ENCODE assay signal across 12 mouse cellular contexts in genomic region chr2:128156557-128157412, GRCm38 (mm10). TPM values are rescaled to one million over a fixed set of nuclear protein-coding genes. Genes with fewer than 3 reads are reported as not detected.
DNase-seq lines count a peak whose midpoint lies in the region; ATAC-seq and TF ChIP-seq lines count a peak whose summit lies in the region.
"Had no signal": no experiment of that assay in that cellular context is flagged by ENCODE, and none has a peak within 500 bp of the region (broad histone marks: within the 10 kb centered on the region; RNA-seq: fewer than 3 reads in every experiment).

No protein-coding gene starts in this region.

- peak; percentile 59 for TF ChIP-seq EP300 in liver, embryonic 14.5 days (IDR thresholded peaks at IDR 0.05; ENCODE audit: low read depth)

- H3K27me3 ChIP-seq in limb, embryonic 12.5 days = no peaks in the 10 kb centered on the region
- no peaks in the 10 kb centered on the region for H3K27me3 ChIP-seq in limb, embryonic 10.5 days (ENCODE audit: low read depth, poor library complexity, severe bottlenecking)
- no peaks in the 10 kb centered on the region for H3K27me3 ChIP-seq in embryonic facial prominence, embryonic 15.5 days
- H3K27me3 ChIP-seq in liver, embryonic 14.5 days (ENCODE audit: control insufficient read depth, insufficient read depth, low read length) = no peaks in the 10 kb centered on the region
- H3K27me3 ChIP-seq: Patski had no signal

- no peak overlapping the region for H3K4me3 ChIP-seq in limb, embryonic 12.5 days (replicated peaks)
- no peak overlapping the region for H3K4me3 ChIP-seq in limb, embryonic 10.5 days
- no peak overlapping the region for H3K4me3 ChIP-seq in embryonic facial prominence, embryonic 15.5 days (replicated peaks)
- no peak overlapping the region for H3K4me3 ChIP-seq in liver, embryonic 14.5 days (ENCODE audit: insufficient read depth in 1 of 2, low read depth in 2 of 2, low read length in 2 of 2)
- H3K4me3 ChIP-seq: left cerebral cortex, adult 2 months had no signal

- 78% methylated on average over 12 of the region's 12 CpGs for WGBS in limb, embryonic 12.5 days
- 85% methylated on average over 12 of the region's 12 CpGs for whole genome bisulfite sequencing in limb, embryonic 10.5 days
- WGBS in embryonic facial prominence, embryonic 15.5 days = 78% methylated on average over 12 of the region's 12 CpGs
- WGBS in liver, embryonic 14.5 days (ENCODE audit: insufficient replicate concordance) = 21% methylated on average over 12 of the region's 12 CpGs

- 0 out of 2 replicates have a peak overlapping the region, but pooled peaks have one; percentile 23 for H3K27ac ChIP-seq in limb, embryonic 12.5 days
- H3K27ac ChIP-seq in limb, embryonic 10.5 days = no peak overlapping the region
- H3K27ac ChIP-seq in embryonic facial prominence, embryonic 15.5 days (replicated peaks) = no peak overlapping the region
- H3K27ac ChIP-seq in liver, embryonic 14.5 days = peak overlapping the region; percentile 18; the same call in 1 of the 2 replicates
- H3K27ac ChIP-seq: left cerebral cortex, adult 2 months had no signal

- DNase-seq in adrenal gland, adult (ENCODE audit: inconsistent age in 2 of 2, low spot score in 1 of 2) = peak; percentile 42 to 61
- no peak for DNase-seq in adrenal gland, postnatal 4 days (ENCODE audit: low spot score in 2 of 2)
- DNase-seq in limb, embryonic 10.5 days (ENCODE audit: low spot score) = no peak
- peak in 1 of 3 experiments; percentile 42 for DNase-seq in liver, embryonic 14.5 days (ENCODE audit: low read depth in 3 of 3, low spot score in 3 of 3)
- no peak for DNase-seq in yolk sac, embryonic 10.5 days (ENCODE audit: low spot score)
- DNase-seq: cerebellum, adult 9-10 months; kidney, adult 9 months had no signal

- H3K36me3 ChIP-seq in limb, embryonic 12.5 days = peaks cover 66% of the 10 kb centered on the region
- H3K36me3 ChIP-seq in limb, embryonic 10.5 days = peaks cover 93% of the 10 kb centered on the region
- peaks cover 13% of the 10 kb centered on the region for H3K36me3 ChIP-seq in embryonic facial prominence, embryonic 15.5 days
- no peaks in the 10 kb centered on the region for H3K36me3 ChIP-seq in liver, embryonic 14.5 days (replicated peaks; ENCODE audit: control insufficient read depth, insufficient read depth, low read depth)

- no peaks in the 10 kb centered on the region for H3K9me3 ChIP-seq in limb, embryonic 12.5 days
- H3K9me3 ChIP-seq in limb, embryonic 10.5 days (replicated peaks) = no peaks in the 10 kb centered on the region
- no peaks in the 10 kb centered on the region for H3K9me3 ChIP-seq in embryonic facial prominence, embryonic 15.5 days (replicated peaks)
- no peaks in the 10 kb centered on the region for H3K9me3 ChIP-seq in liver, embryonic 14.5 days (ENCODE audit: control insufficient read depth, low read length)

- ATAC-seq in limb, embryonic 12.5 days (ENCODE audit: insufficient number of reproducible peaks, insufficient read depth, low FRiP score, low TSS enrichment, low read depth) = no peak
- 0 out of 2 replicates have a peak, but pooled peaks have one; percentile 11 for ATAC-seq in embryonic facial prominence, embryonic 15.5 days (ENCODE audit: insufficient number of reproducible peaks, low FRiP score, low TSS enrichment, low read depth)
- peak; percentile 85 for ATAC-seq in liver, embryonic 14.5 days (ENCODE audit: insufficient read depth)
- ATAC-seq in activated CD4-positive, CD25-positive, alpha-beta regulatory T cell, adult 4 months = no peak
- ATAC-seq: Patski had no signal

- peaks cover 27% of the 10 kb centered on the region for H3K4me1 ChIP-seq in limb, embryonic 12.5 days (replicated peaks)
- peaks cover 19% of the 10 kb centered on the region; the same call in 1 of the 2 replicates for H3K4me1 ChIP-seq in limb, embryonic 10.5 days
- H3K4me1 ChIP-seq in embryonic facial prominence, embryonic 15.5 days = peaks cover 25% of the 10 kb centered on the region
- H3K4me1 ChIP-seq in liver, embryonic 14.5 days (replicated peaks; ENCODE audit: control insufficient read depth in 2 of 2, insufficient read depth in 2 of 2, low read length in 1 of 2) = peaks cover 29 to 41% of the 10 kb centered on the region in 2 experiments

- no peak overlapping the region for H3K9ac ChIP-seq in limb, embryonic 12.5 days (replicated peaks)
- H3K9ac ChIP-seq in embryonic facial prominence, embryonic 15.5 days = no peak overlapping the region
- H3K9ac ChIP-seq in liver, embryonic 14.5 days (replicated peaks) = 0 out of 2 replicates have a peak overlapping the region, but pooled peaks have one; percentile 16

- TF ChIP-seq CTCF in liver, embryonic 14.5 days (IDR thresholded peaks at IDR 0.05; ENCODE audit: low read depth) = no peak

- H3K4me2 ChIP-seq in limb, embryonic 12.5 days = no peak overlapping the region
- no peak overlapping the region for H3K4me2 ChIP-seq in embryonic facial prominence, embryonic 15.5 days (replicated peaks)
- peak overlapping the region; percentile 54 for H3K4me2 ChIP-seq in liver, embryonic 14.5 days (ENCODE audit: low read depth)

RNA-seq across cellular contexts. Expression of gene Bcl2l11, which starts 30.9 kb away (rescaled TPM):
- total RNA-seq in adrenal gland, postnatal 4 days (2021) = 10 to 100 TPM; 37.2 to 37.7 TPM
- 29.9 and 33.5 TPM in 2 replicates for polyA plus RNA-seq in limb, embryonic 12.5 days (2016; fragmentation: Nextera tagmentation; extraction: Ambion mirVana)
- 28.4 and 35.9 TPM in 2 replicates for polyA plus RNA-seq in limb, embryonic 10.5 days (2016; fragmentation: Nextera tagmentation; extraction: Ambion mirVana)
- 17.3 and 17.4 TPM in 2 replicates for polyA plus RNA-seq in embryonic facial prominence, embryonic 15.5 days (2015; fragmentation: Nextera tagmentation; extraction: Ambion mirVana)
- polyA plus RNA-seq in liver, embryonic 14.5 days (2012; rRNA removed) = 4.5 and 5.0 TPM in 2 replicates
- 3.3 and 4.0 TPM in 2 replicates for polyA plus RNA-seq in liver, embryonic 14.5 days (2014; fragmentation: Nextera tagmentation; extraction: Ambion mirVana)
- polyA plus RNA-seq in activated CD4-positive, CD25-positive, alpha-beta regulatory T cell, adult 4 months (2017; shearing (Covaris generic)) = 10 to 100 TPM; 15.4 to 23.8 TPM

Comparison
In these comparisons a context has a peak if more than half of its experiments do, and no peak if none do; other contexts are left out.
1. DNase-seq: peak in adrenal gland, adult (2 of 2); none in adrenal gland, postnatal 4 days (0 of 2), limb, embryonic 10.5 days (single experiment) and yolk sac, embryonic 10.5 days (single experiment).
2. H3K27ac ChIP-seq: peak in limb, embryonic 12.5 days (single experiment) and liver, embryonic 14.5 days (single experiment); none in limb, embryonic 10.5 days (single experiment) and embryonic facial prominence, embryonic 15.5 days (single experiment).
3. ATAC-seq: peak in embryonic facial prominence, embryonic 15.5 days (single experiment) and liver, embryonic 14.5 days (single experiment); none in limb, embryonic 12.5 days (single experiment) and activated CD4-positive, CD25-positive, alpha-beta regulatory T cell, adult 4 months (single experiment).